Comparison of ENCODE assay signal across 13 mouse cellular contexts in the genomic region with DNA sequence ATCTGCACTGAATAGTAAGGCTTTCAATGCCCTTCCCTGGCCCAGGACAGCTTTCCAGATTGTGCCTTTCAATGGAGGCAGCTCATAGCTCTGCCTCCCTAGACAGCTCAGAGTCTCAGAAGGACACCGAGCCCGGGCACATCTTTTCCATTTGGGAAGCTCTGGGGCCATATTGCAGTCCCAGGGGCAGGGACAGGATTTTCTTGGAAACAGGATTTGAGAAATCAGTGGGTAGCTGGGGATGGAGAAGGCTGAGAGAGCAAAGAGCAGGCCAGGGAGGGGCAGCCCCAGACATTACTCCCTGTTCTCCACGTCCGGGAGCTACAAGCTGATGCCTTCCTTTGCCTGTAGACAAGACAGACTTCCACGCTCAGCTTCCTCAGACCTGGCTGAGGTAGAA. TPM values are rescaled to one million over a fixed set of nuclear protein-coding genes. Genes with fewer than 3 reads are reported as not detected.
DNase-seq lines count a peak whose midpoint lies in the region; ATAC-seq and TF ChIP-seq lines count a peak whose summit lies in the region.
"Had no signal": no experiment of that assay in that cellular context is flagged by ENCODE, and none has a peak within 500 bp of the region (broad histone marks: within the 10 kb centered on the region; RNA-seq: fewer than 3 reads in every experiment).

No protein-coding gene starts in this region.

- H3K4me2 ChIP-seq in forebrain, embryonic 11.5 days (ENCODE audit: low read depth, low read length, severe bottlenecking): no peak overlapping the region
- H3K4me2 ChIP-seq in forebrain, embryonic 13.5 days: no peak overlapping the region
- H3K4me2 ChIP-seq in hindbrain, postnatal 0 days (ENCODE audit: low read depth, low read length): no peak overlapping the region
- H3K4me2 ChIP-seq in neural tube, embryonic 13.5 days: no peak overlapping the region
- H3K4me2 ChIP-seq in neural tube, embryonic 15.5 days: no peak overlapping the region
- H3K4me2 ChIP-seq: embryonic facial prominence, embryonic 12.5 days; hindbrain, embryonic 13.5 days; midbrain, embryonic 12.5 days had no signal

- ATAC-seq in forebrain, embryonic 11.5 days (replicated peaks; ENCODE audit: low FRiP score): no peak
- ATAC-seq in forebrain, embryonic 13.5 days: no peak
- no peak for ATAC-seq in hindbrain, postnatal 0 days
- ATAC-seq in neural tube, embryonic 13.5 days (ENCODE audit: low read depth): no peak
- ATAC-seq in neural tube, embryonic 15.5 days (ENCODE audit: low FRiP score): no peak
- ATAC-seq in megakaryocyte, adult 5-6 weeks (ENCODE audit: poor library complexity, severe bottlenecking): no peak

- H3K36me3 ChIP-seq in forebrain, embryonic 11.5 days (ENCODE audit: control insufficient read depth, insufficient read depth, low read length): no peaks in the 10 kb centered on the region
- H3K36me3 ChIP-seq in forebrain, embryonic 13.5 days (ENCODE audit: poor library complexity, severe bottlenecking): no peaks in the 10 kb centered on the region
- no peaks in the 10 kb centered on the region for H3K36me3 ChIP-seq in hindbrain, embryonic 10.5 days
- H3K36me3 ChIP-seq in hindbrain, postnatal 0 days (ENCODE audit: insufficient read depth, low read length): no peaks in the 10 kb centered on the region
- no peaks in the 10 kb centered on the region for H3K36me3 ChIP-seq in neural tube, embryonic 13.5 days
- H3K36me3 ChIP-seq in neural tube, embryonic 15.5 days: no peaks in the 10 kb centered on the region
- H3K36me3 ChIP-seq: embryonic facial prominence, embryonic 12.5 days; hindbrain, embryonic 13.5 days; midbrain, embryonic 12.5 days had no signal

- no peak overlapping the region for H3K9ac ChIP-seq in forebrain, embryonic 11.5 days (ENCODE audit: low read length)
- no peak overlapping the region for H3K9ac ChIP-seq in forebrain, embryonic 13.5 days
- no peak overlapping the region for H3K9ac ChIP-seq in hindbrain, postnatal 0 days (replicated peaks; ENCODE audit: low read length)
- no peak overlapping the region for H3K9ac ChIP-seq in neural tube, embryonic 13.5 days
- H3K9ac ChIP-seq in neural tube, embryonic 15.5 days (replicated peaks): no peak overlapping the region
- H3K9ac ChIP-seq: embryonic facial prominence, embryonic 12.5 days; hindbrain, embryonic 13.5 days; midbrain, embryonic 12.5 days had no signal

- H3K9me3 ChIP-seq in forebrain, embryonic 11.5 days (ENCODE audit: control insufficient read depth, low read length): no peaks in the 10 kb centered on the region
- H3K9me3 ChIP-seq in forebrain, embryonic 13.5 days (replicated peaks): no peaks in the 10 kb centered on the region
- no peaks in the 10 kb centered on the region for H3K9me3 ChIP-seq in hindbrain, embryonic 10.5 days
- no peaks in the 10 kb centered on the region for H3K9me3 ChIP-seq in hindbrain, postnatal 0 days (ENCODE audit: low read length)
- no peaks in the 10 kb centered on the region for H3K9me3 ChIP-seq in neural tube, embryonic 13.5 days
- no peaks in the 10 kb centered on the region for H3K9me3 ChIP-seq in neural tube, embryonic 15.5 days (replicated peaks)
- H3K9me3 ChIP-seq: embryonic facial prominence, embryonic 12.5 days; hindbrain, embryonic 13.5 days; midbrain, embryonic 12.5 days had no signal

- DNase-seq in forebrain, embryonic 11.5 days (ENCODE audit: low spot score): peak; percentile 39
- DNase-seq in hindbrain, embryonic 10.5 days (ENCODE audit: low spot score): no peak
- DNase-seq in hindbrain, postnatal 0 days (ENCODE audit: low spot score): no peak
- no peak for DNase-seq in embryo, embryonic 9.5 days (ENCODE audit: extremely low spot score)
- DNase-seq: cerebellum, postnatal 25 days; thymus, postnatal 25 days had no signal

- no peak for TF ChIP-seq CTCF in hindbrain, postnatal 0 days (IDR thresholded peaks at IDR 0.05; ENCODE audit: low read depth)

- 77% methylated on average over 5 of the region's 5 CpGs for WGBS in forebrain, embryonic 11.5 days
- WGBS in forebrain, embryonic 13.5 days: 86% methylated on average over 5 of the region's 5 CpGs
- WGBS in hindbrain, embryonic 10.5 days: 74% methylated on average over 5 of the region's 5 CpGs
- whole genome bisulfite sequencing in hindbrain, postnatal 0 days: 73% methylated on average over 5 of the region's 5 CpGs
- WGBS in neural tube, embryonic 13.5 days: 70% methylated on average over 5 of the region's 5 CpGs
- 69% methylated on average over 5 of the region's 5 CpGs for WGBS in neural tube, embryonic 15.5 days

- H3K4me3 ChIP-seq in forebrain, embryonic 11.5 days (ENCODE audit: low read depth, low read length): no peak overlapping the region
- no peak overlapping the region for H3K4me3 ChIP-seq in forebrain, embryonic 13.5 days
- no peak overlapping the region for H3K4me3 ChIP-seq in hindbrain, embryonic 10.5 days
- H3K4me3 ChIP-seq in hindbrain, postnatal 0 days (ENCODE audit: low read length): no peak overlapping the region
- H3K4me3 ChIP-seq in neural tube, embryonic 13.5 days: no peak overlapping the region
- H3K4me3 ChIP-seq in neural tube, embryonic 15.5 days (replicated peaks): no peak overlapping the region
- H3K4me3 ChIP-seq: embryonic facial prominence, embryonic 12.5 days; hindbrain, embryonic 13.5 days; midbrain, embryonic 12.5 days had no signal

- H3K27me3 ChIP-seq in forebrain, embryonic 11.5 days (ENCODE audit: control insufficient read depth, insufficient read depth, low read length): no peaks in the 10 kb centered on the region
- H3K27me3 ChIP-seq in forebrain, embryonic 13.5 days: no peaks in the 10 kb centered on the region
- H3K27me3 ChIP-seq in hindbrain, embryonic 10.5 days (ENCODE audit: insufficient read depth, poor library complexity, severe bottlenecking): no peaks in the 10 kb centered on the region
- no peaks in the 10 kb centered on the region for H3K27me3 ChIP-seq in hindbrain, postnatal 0 days (ENCODE audit: insufficient read depth, low read length)
- no peaks in the 10 kb centered on the region for H3K27me3 ChIP-seq in neural tube, embryonic 13.5 days
- no peaks in the 10 kb centered on the region for H3K27me3 ChIP-seq in neural tube, embryonic 15.5 days (replicated peaks)
- H3K27me3 ChIP-seq: embryonic facial prominence, embryonic 12.5 days; hindbrain, embryonic 13.5 days; midbrain, embryonic 12.5 days had no signal

- no peak overlapping the region for H3K27ac ChIP-seq in forebrain, embryonic 11.5 days (ENCODE audit: low read depth, low read length)
- no peak overlapping the region for H3K27ac ChIP-seq in forebrain, embryonic 13.5 days
- peak overlapping the region; percentile 86 for H3K27ac ChIP-seq in hindbrain, embryonic 10.5 days
- no peak overlapping the region for H3K27ac ChIP-seq in hindbrain, postnatal 0 days
- 0 out of 2 replicates have a peak overlapping the region, but pooled peaks have one; percentile 5 for H3K27ac ChIP-seq in neural tube, embryonic 13.5 days (replicated peaks)
- no peak overlapping the region for H3K27ac ChIP-seq in neural tube, embryonic 15.5 days (replicated peaks)
- H3K27ac ChIP-seq: embryonic facial prominence, embryonic 12.5 days; hindbrain, embryonic 13.5 days; midbrain, embryonic 12.5 days had no signal

- H3K4me1 ChIP-seq in forebrain, embryonic 11.5 days (replicated peaks; ENCODE audit: control insufficient read depth, insufficient read depth, low read length): 0 out of 2 replicates have a peak, but pooled peaks cover 3% of the 10 kb centered on the region
- peaks cover 21% of the 10 kb centered on the region for H3K4me1 ChIP-seq in forebrain, embryonic 13.5 days
- peaks cover 52% of the 10 kb centered on the region for H3K4me1 ChIP-seq in hindbrain, embryonic 10.5 days (replicated peaks)
- no peaks in the 10 kb centered on the region for H3K4me1 ChIP-seq in hindbrain, postnatal 0 days (ENCODE audit: insufficient read depth, low read length)
- H3K4me1 ChIP-seq in neural tube, embryonic 13.5 days (replicated peaks): peaks cover 38% of the 10 kb centered on the region
- H3K4me1 ChIP-seq in neural tube, embryonic 15.5 days: peaks cover 33% of the 10 kb centered on the region

RNA-seq across cellular contexts. Expression of a gene that starts 9.0 kb away (rescaled TPM):
- polyA plus RNA-seq in forebrain, embryonic 11.5 days (2014; fragmentation: Nextera tagmentation; extraction: Ambion mirVana): 9.5 and 12.0 TPM in 2 replicates
- 4.5 and 4.7 TPM in 2 replicates for polyA plus RNA-seq in forebrain, embryonic 13.5 days (2015; fragmentation: Nextera tagmentation; extraction: Ambion mirVana)
- 5.4 and 5.6 TPM in 2 replicates for polyA plus RNA-seq in hindbrain, embryonic 10.5 days (2016; fragmentation: Nextera tagmentation; extraction: Ambion mirVana)
- 45.6 and 51.2 TPM in 2 replicates for total RNA-seq in hindbrain, postnatal 0 days (2014; rRNA removed)
- 8.3 and 8.6 TPM in 2 replicates for polyA plus RNA-seq in hindbrain, postnatal 0 days (2015; fragmentation: Nextera tagmentation; extraction: Ambion mirVana)
- 5.9 and 7.3 TPM in 2 replicates for polyA plus RNA-seq in neural tube, embryonic 13.5 days (2015; fragmentation: Nextera tagmentation; extraction: Ambion mirVana)
- polyA plus RNA-seq in neural tube, embryonic 15.5 days (2015; fragmentation: Nextera tagmentation; extraction: Ambion mirVana): 7.3 and 10.2 TPM in 2 replicates
- 26.2 and 28.9 TPM in 2 replicates for total RNA-seq in megakaryocyte, adult 5-6 weeks (2015)
- total RNA-seq in megakaryocyte, adult 5-6 weeks (2017): 14.4 and 16.9 TPM in 2 replicates

Comparison
In these comparisons a context has a peak if more than half of its experiments do, and no peak if none do; other contexts are left out.
1. H3K27ac ChIP-seq: peak in hindbrain, embryonic 10.5 days (single experiment) and neural tube, embryonic 13.5 days (single experiment); none in forebrain, embryonic 11.5 days (single experiment), forebrain, embryonic 13.5 days (single experiment), hindbrain, postnatal 0 days (single experiment) and neural tube, embryonic 15.5 days (single experiment).